Mouse (Mus musculus): ENCODE results near the gene Usp22.

DNA sequence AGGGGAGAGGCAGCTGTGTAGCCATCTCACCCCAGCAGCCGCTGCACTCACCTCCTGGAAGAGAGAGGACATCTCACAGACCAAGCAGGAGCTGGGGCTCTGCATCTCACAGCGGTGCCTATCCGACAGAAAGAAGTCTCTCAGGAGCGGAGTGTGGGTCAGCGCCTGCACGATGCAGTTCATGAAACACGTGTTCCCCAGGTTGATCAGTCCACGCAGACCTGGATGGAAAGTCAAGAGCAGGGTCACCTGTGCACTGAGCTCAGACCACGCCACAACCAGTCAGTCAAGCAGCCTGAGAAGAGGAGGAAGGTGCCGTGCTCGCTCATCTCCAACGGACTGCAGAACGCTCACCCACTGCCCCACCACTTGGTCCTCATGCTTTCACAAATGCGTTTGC, 12.1 kb downstream of the Usp22 start:
- TF ChIP-seq ZC3H11A (IDR thresholded peaks at IDR 0.05; ENCODE audit: borderline replicate concordance, low read depth, low read length), result no peak
- no peak for TF ChIP-seq MAFK (IDR thresholded peaks at IDR 0.05; ENCODE audit: insufficient read depth, low read depth, low read length)
- no peak for TF ChIP-seq HCFC1 (IDR thresholded peaks at IDR 0.05; ENCODE audit: borderline replicate concordance, insufficient read depth, low read length)
- no peak for TF ChIP-seq ZNF384 (IDR thresholded peaks at IDR 0.05; ENCODE audit: low read depth, low read length)
- TF ChIP-seq CHD2 (IDR thresholded peaks at IDR 0.05; ENCODE audit: low read depth, low read length), result no peak
